Mouse (Mus musculus) testis, adult 2 months (tissue): Measurements from ENCODE around the gene Pfkfb3. TPM values are rescaled to one million over a fixed set of nuclear protein-coding genes. Genes with fewer than 3 reads are reported as not detected.

ENCODE experiments used
- H3K27ac ChIP-seq: fragments of 200-500 bp; 2 replicates; pipeline ENCODE4 v1.5.1; 2012; ENCODE audit warnings: low read depth, low read length; ENCODE audit not compliant: control insufficient read depth, insufficient read depth
- H3K27me3 ChIP-seq: fragments of 200-500 bp; 2 replicates; pipeline ENCODE4 v1.6.1; 2012; ENCODE audit warnings: mild to moderate bottlenecking, low read length, moderate library complexity; ENCODE audit not compliant: control insufficient read depth, insufficient read depth
- H3K36me3 ChIP-seq: fragments of 200-500 bp; 2 replicates; pipeline ENCODE4 v1.6.1; 2012; ENCODE audit warnings: mild to moderate bottlenecking, low read length; ENCODE audit not compliant: control insufficient read depth, insufficient read depth
- H3K4me1 ChIP-seq: fragments of 200-500 bp; 2 replicates; pipeline ENCODE4 v1.6.1; 2012; ENCODE audit warnings: low read length; ENCODE audit not compliant: control insufficient read depth, insufficient read depth
- H3K4me3 ChIP-seq: fragments of 200-500 bp; 2 replicates; pipeline ENCODE4 v1.5.1; 2012; ENCODE audit warnings: low read depth, mild to moderate bottlenecking, low read length, moderate library complexity, mixed read lengths; ENCODE audit not compliant: control insufficient read depth
- CTCF ChIP-seq: fragments of 200-500 bp; IDR thresholded peaks from 2 replicates; pipeline ENCODE4 v1.5.1; 2012; ENCODE audit warnings: low read depth, mild to moderate bottlenecking, inconsistent platforms, low read length, moderate library complexity; ENCODE audit not compliant: control insufficient read depth, insufficient read depth, insufficient replicate concordance
- POLR2A ChIP-seq: fragments of 200-500 bp; IDR thresholded peaks from 2 replicates; pipeline ENCODE4 v1.6.1; 2012; ENCODE audit warnings: low read depth, mild to moderate bottlenecking, inconsistent platforms, low read length, moderate library complexity; ENCODE audit not compliant: control insufficient read depth
- polyA plus RNA-seq: library from polyadenylated mRNA; depleted of rRNA; stranded (reverse); fragments of >200 nt; gene quantifications from 2 replicates; pipeline ENCODE4 v1.2.3, GENCODE M21; 2012

Pfkfb3 gene
- polyA plus RNA-seq, 1 experiment: 43.5 TPM

DNA sequence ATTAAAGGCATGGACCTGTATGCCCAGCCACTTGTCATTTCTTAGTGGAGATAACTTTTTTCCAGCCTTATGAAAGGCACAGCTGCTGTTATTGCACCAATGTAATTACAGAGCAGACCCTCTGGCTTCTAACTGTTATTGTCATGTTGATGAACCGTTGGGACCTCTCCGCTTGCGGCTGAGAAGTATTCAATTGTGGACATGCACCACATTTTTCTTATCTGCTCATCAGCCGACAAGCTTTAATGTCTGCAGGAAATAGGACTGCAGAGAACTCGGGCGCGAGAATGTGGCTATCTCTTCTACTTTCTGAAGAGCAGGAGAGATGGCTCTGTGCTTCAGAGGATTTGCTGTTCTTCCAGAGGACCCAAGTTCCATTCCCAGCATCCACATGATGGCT is 12.4 kb upstream of the Pfkfb3 start:
- Histone ChIP-seq H3K27ac (no peak overlapping the region), H3K27me3 (no peaks in the 10 kb centered on the region), H3K4me1 (peaks cover 22% of the 10 kb centered on the region), H3K36me3 (no peaks in the 10 kb centered on the region), H3K4me3 (no peak overlapping the region)
- no peak for TF ChIP-seq POLR2A
- TF ChIP-seq CTCF: no peak

GRCm38 (mm10) chr2:11564768-11565167 is 10.9 kb upstream of the Pfkfb3 start:
- H3K4me1 ChIP-seq: peaks cover 22% of the 10 kb centered on the region
- H3K27me3 ChIP-seq: no peaks in the 10 kb centered on the region
- TF ChIP-seq POLR2A (no peak), CTCF (no peak)
- H3K4me3 ChIP-seq: no peak overlapping the region
- no peaks in the 10 kb centered on the region for H3K36me3 ChIP-seq
- no peak overlapping the region for H3K27ac ChIP-seq

GRCm38 (mm10) chr2:11563256-11563655 is 9.4 kb upstream of the Pfkfb3 start:
- Histone ChIP-seq H3K27me3 (no peaks in the 10 kb centered on the region), H3K27ac (peak overlapping the region; percentile 33), H3K4me1 (peaks cover 22% of the 10 kb centered on the region), H3K36me3 (no peaks in the 10 kb centered on the region), H3K4me3 (peak overlapping the region; percentile 51)
- TF ChIP-seq POLR2A: no peak
- no peak for TF ChIP-seq CTCF

- TF ChIP-seq CTCF: no peak
- TF ChIP-seq POLR2A: no peak
- no peaks in the 10 kb centered on the region for H3K27me3 ChIP-seq
- peaks cover 13% of the 10 kb centered on the region for H3K4me1 ChIP-seq
- H3K36me3 ChIP-seq: no peaks in the 10 kb centered on the region
- no peak overlapping the region for H3K4me3 ChIP-seq
- no peak overlapping the region for H3K27ac ChIP-seq
Measured at GRCm38 (mm10) chr2:11558654-11559053, 4.8 kb upstream of the Pfkfb3 start.

DNA sequence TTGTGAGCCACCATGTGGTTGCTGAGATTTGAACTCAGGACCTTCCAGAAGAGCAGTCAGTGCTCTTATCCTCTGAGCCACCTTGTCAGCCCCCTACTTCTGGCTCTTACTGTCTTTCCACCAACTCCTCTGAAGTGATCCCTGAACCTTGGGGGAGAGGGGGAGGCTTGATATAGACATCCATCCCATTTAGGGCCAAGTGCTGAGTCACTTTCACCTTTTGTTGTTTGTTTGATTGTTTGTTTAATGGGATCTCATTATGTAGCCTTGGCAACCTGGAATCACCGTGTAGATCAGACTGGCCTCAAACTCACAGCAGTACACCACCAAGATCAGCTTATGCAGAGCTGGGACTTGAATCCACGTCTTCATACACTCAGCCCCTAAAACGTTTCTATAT is 3.4 kb upstream of the Pfkfb3 start:
- Histone ChIP-seq H3K27me3 (no peaks in the 10 kb centered on the region), H3K27ac (no peak overlapping the region), H3K4me3 (no peak overlapping the region), H3K36me3 (no peaks in the 10 kb centered on the region), H3K4me1 (peaks cover 10% of the 10 kb centered on the region)
- no peak for TF ChIP-seq CTCF
- TF ChIP-seq POLR2A: no peak

- H3K36me3 ChIP-seq: no peaks in the 10 kb centered on the region
- TF ChIP-seq CTCF: no peak
- no peak for TF ChIP-seq POLR2A
- no peaks in the 10 kb centered on the region for H3K27me3 ChIP-seq
- H3K4me1 ChIP-seq: peaks cover 10% of the 10 kb centered on the region
- H3K27ac ChIP-seq: no peak overlapping the region
- no peak overlapping the region for H3K4me3 ChIP-seq
Measured at GRCm38 (mm10) chr2:11555316-11555715, 1.4 kb upstream of the Pfkfb3 start.

GRCm38 (mm10) chr2:11552966-11553451 is 868 bp downstream of the Pfkfb3 start:
- Histone ChIP-seq H3K27ac (no peak overlapping the region), H3K4me3 (peak overlapping the region; percentile 77), H3K4me1 (peaks cover 10% of the 10 kb centered on the region), H3K27me3 (no peaks in the 10 kb centered on the region), H3K36me3 (no peaks in the 10 kb centered on the region)
- TF ChIP-seq POLR2A: peak; percentile 41; the same call in 1 of the 2 replicates
- TF ChIP-seq CTCF: no peak
